Mouse (Mus musculus): ENCODE measurements around the gene Map3k4.

Gene Map3k4

DNA sequence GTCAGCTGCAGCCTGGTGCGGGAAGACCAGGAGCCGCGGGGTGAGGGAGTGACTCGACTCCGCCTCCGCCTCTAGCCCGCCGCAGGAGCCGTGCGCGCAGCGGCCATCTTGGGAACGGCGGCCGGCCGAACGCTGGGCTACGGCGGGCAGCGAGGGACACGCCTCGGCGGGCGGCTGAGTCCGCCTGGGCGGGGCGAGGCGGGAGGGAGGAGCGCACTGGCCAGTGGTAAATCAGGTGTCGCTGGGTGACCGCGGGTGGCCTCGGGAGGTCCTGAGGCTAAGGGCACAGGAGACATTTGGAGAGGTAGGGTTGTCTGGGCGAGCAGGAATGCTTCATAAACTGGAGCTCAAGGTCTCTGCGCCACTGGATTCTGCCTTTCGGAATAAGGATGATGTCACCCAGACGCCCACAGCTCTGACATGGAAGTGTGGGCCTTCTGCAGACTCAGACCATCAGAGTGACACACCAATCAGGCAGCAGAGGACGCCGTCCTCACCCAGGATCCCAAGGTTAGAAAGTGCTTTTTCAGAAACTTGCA, at the start of gene Map3k4:
Gene Map3k4, minus strand, starts transcription at position 134 of the 539 bp plus-strand sequence.
- DNase-seq, result peak; percentile 97

DNA sequence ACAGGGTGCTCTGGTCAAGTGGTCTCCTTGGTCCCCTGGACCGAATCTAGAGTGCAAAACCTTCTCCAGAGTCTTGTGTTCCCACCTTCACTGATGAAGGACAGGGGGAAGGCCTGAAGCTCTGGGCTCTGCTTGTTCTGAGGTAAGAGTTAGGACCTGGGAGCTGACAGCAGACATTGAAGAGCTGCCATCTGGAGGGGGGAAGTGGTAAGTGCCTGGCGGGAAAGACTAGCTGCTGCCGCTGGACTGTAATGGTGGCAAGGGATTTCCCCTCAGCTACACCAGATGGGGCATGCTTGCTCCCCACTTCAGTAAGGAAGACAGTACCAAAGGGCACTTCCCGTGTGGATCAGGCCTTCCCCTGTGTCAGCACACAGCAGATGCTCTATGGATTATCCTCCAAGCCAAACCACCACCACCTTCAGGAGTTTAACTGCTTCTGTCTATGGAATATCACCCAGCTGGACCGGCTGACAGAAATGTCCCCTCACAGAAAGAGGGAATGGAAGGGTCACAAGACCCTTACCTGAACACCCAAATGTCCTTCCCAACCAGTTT, 48.9 kb upstream of the Map3k4 start:
- peak; percentile 55 for DNase-seq

DNA sequence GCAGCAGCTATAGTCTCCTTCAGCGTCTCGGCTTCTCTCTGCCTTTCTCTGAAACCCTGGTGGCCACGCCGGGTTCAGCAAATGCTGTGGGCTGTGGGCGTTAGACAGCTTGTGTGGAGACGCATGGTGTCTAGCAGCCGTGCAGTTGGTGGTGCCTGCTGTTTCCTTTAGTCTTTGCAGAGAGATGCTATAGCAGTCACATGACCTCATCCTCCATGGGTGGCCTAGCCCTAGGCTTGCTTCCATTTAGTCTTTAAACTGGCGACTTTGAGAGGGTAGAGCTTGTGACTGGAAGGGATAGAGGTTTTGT, 45.8 kb upstream of the Map3k4 start:
- peak; percentile 23 for DNase-seq

DNA sequence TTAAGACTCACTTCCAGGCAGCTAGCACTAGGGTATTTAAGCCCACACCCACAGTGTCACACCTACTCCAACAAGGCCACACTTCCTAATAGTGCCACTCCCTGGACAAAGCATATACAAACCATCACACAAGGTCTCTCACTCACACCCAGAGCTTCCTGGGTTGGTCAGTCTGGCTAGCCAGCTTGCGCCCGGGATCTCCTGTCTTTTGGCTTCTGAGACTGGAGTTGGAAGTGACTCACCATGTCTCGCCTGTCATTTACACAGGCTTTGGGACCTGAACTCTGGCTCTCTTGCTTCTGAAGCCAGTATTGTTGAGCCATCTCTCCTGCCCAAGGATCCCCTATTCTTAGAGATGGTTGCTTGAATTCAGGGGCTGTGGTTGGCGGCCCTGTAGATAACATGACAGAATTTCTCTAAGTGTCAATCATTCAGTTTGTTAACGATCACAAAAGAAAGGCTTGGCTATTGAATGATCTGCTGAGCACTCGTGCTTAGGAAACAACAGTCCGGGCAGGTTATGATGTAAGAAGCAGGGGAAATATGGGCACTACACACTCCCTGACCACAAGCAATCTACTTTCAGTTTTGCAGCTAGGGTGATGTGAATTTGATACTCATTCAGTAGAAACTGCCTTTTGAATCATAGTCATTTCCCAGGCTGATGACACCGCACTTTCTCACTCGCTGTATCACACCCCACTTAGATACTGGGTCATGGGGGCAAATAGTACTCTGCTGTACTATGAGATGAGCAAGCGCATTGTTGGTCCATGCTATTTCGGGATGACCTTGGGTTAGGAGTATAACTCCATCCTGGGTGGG, 45.2 kb upstream of the Map3k4 start:
- DNase-seq, result no peak

DNA sequence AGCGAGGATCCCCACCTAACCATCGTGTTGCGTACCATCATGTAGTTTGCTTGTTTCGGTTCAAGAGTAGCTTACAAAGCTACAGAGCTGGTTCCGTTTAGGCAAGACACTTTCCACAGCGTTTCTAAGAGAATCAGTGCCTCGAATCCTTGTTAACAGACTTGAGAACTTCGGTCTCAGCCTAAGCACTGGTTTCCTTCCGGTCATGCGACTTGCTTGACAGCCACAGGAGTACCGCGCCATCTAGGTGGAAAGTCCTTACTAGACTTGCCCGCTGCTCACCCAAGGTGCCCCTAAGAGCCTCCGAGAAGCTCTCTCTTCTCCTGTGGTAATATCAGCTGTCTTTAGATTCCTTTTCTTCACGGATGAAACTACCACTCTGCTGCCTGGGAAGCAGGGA, 41.3 kb upstream of the Map3k4 start:
- no peak for DNase-seq

DNA sequence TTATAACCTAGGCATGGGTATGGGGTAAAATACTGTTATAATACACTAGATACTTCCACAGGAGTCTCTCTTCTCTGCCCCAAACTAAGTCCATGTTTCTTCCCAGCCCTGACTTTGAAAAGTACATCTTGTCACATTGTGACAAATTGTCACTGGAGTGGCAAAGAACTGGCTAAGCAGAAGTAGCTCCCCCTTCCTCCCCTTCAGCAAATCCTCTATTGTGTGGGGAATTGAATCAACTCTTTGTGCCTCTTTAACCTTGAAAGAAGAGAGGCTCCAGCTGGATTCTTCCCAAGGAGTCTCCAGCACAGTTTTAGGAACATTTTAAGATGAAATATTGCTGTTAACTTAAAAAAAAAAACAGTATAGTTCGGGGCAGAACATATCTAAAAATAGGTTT, 34.2 kb upstream of the Map3k4 start:
- DNase-seq, result no peak

DNA sequence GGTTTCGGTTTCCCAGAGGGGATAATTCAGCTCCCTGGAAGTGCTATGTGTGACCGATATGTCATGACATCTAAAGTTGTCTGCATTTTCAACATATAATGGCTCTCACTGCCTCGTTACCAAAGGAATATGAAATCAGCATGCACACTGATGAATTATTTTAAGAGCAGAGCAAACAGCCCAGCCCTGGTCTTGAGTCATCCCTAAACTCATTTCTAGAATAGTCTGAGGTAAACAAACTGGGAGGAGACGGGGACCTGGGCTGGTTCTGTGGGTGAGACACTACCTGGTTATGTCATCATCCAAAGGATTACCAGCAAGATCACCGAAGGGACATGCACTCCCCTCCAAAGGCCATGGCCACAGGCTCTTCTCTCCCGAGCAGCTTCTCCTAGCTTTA, 33.0 kb upstream of the Map3k4 start:
- no peak for DNase-seq

DNA sequence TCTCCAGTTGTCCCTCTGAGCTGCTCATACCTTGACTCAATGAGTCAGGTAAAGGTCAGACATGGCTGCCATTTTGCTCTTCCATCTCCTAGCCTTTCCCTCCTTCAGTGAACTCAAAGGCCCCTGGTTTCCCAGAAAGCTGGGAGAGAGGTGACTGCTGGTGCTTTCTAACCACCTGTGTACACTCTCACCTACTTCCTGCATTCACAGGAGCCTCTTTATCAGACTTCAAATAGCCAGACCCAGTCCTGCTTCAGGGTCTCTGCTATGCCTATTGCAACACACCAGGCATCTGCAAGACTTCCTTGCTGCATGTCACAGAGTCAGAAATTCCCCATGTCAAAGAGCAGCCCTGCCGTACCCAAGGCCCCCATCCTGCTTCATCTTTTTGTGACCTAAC, 28.9 kb upstream of the Map3k4 start:
- no peak for DNase-seq

DNA sequence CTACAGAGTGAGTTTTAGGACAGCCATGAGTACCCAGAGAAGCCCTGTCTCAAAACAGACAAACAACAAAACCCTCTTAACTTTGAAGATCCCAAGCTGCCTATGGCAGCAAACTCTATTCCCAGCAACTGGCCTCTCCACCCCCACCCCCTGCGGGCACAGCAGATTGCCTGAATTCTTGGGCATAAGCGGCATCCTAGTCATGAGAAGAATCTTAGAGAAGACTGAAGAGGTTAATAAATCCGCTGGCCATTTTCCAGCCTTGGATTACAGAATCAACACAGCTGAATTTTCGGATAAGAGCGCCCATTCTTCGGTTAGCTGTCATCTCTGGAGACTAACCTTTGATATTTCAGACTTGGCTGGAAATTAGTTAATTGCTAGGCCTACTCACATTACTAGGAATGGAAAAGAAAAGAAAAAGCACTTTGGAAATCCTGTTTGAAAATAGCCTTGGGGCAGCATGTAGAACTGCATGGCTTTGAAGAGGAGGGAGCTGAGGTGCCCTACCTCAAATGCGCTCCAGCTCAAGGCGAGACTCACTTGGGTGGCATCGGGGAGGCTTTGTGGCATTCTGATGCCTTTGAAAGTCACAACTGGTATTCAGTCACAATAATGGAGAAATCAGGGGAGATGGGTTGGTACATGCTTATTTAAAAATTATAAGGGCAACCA, 25.2 kb upstream of the Map3k4 start:
- no peak for DNase-seq

DNA sequence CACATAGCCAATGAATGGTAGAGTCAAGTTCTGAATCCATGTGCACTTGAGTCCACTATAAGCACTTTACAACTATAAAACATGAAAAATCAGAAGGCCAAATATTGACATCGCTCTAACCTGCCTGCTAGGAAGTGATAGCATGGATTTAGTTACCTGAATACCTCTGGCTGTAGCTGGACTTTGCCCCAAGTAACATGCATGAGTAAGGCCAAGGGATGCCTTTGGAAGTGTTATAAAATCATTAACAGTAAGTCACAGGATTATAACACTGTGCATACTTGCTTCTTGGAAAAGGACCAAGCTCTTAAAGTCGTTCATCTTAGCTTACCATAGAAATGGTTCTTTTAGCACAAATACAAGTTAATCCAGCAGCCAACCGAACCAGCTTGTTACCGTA, 18.6 kb upstream of the Map3k4 start:
- no peak for DNase-seq

DNA sequence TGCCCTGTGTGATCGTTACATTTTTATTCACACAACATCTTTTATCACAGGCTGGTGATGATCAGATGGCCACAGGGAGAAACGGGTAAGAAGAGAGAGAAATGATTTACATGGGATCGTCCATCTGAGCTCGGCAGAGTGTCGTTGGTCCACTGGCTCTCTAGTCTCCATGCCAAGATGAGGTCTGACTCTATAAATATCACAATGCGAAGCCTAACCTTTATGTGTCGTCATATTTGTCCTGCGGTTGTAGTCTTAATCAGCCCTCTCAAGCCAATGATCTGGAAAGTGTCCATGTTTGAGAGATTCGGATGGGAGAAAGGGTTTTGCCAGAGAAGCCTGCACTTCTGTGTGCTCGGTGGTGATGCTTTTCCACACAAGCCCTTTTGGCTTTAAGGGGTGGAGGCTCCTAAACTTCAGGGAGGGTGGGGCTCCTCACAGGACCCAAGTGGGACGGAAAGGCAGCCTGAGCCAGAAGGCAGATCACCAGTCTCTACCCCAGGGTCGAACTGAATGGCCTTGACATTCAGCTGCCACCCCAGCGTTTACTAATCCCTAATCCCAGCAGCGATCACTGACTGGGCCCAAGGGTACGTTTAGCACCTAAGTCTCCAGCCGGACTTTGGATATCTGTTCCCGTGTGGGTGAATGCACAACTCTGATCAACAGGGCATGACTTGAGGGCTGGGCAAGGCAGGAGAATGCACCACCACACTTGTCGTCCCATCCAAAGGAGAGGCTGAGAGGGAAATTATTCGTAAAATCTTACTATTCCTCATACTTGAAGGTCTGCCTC, 17.7 kb upstream of the Map3k4 start:
- DNase-seq, result no peak

DNA sequence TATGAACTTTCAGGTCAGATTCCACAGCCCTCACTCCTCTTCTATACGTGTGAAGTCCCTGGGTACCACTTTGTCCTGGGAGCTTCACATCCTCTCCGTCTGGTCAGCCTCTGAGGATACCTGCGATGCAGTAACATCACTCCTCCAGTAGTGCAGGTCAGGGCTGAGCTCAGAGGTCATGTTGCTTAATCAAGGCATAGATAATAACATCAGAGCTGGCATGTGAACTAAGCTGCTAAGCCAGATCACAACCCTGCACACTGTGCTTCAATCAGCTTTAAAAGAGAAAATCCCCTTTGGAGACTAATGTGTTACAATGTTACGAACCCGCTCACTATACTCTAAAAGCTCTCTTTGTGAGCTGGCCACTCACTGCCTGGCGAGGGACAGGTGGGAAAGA, 16.5 kb upstream of the Map3k4 start:
- DNase-seq, result no peak

DNA sequence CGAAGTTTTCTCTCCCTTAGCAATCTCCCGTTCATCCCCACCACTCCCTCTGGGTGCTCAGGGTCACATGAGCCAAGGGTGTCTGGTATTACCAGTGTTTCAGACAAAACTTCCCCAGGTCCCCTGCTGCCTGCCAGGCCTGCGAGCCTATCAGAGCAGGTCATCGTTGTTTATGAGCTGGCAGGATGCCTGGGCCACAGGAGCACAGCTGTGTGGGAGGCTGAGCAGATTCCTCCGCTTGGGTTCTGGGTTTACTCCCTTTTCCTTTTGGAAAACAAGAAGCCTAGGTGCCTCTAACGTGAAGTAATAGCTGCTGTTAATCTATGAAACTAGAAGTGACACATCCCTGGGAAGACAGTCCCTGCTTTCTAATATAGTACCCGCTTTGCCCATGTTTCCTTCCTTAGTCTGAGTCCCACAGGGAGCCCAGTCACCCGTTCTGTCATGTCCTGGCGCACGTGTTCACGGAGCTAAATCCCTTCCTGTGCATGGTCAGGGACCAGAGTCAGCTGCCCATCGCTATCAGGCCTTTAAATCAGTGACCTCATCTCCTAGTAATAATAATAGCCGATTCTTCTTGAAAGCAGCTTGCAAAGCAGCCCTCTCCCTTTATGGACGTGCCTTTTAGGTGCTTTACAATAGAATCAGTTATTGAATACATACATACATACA, 9.4 kb upstream of the Map3k4 start:
- DNase-seq, result no peak

DNA sequence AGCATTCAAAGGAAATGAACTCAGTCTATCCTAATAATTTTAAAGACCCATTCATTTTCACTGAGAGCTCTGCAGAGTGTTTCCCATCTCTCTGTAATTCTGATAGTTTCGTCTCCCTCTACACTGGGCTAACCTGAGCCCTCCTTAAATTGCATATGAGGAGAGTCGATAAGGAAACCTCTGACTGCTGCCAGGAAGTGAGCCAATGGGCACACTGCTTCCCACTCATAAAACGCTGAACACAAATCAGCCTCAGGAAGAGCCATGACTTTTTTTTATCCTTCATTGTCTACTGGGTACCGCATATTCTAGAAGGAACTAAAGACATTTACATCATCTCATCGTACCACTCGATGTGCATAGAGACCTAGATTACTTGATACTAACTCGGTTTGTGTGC, 1.2 kb upstream of the Map3k4 start:
- DNase-seq, result no peak

DNA sequence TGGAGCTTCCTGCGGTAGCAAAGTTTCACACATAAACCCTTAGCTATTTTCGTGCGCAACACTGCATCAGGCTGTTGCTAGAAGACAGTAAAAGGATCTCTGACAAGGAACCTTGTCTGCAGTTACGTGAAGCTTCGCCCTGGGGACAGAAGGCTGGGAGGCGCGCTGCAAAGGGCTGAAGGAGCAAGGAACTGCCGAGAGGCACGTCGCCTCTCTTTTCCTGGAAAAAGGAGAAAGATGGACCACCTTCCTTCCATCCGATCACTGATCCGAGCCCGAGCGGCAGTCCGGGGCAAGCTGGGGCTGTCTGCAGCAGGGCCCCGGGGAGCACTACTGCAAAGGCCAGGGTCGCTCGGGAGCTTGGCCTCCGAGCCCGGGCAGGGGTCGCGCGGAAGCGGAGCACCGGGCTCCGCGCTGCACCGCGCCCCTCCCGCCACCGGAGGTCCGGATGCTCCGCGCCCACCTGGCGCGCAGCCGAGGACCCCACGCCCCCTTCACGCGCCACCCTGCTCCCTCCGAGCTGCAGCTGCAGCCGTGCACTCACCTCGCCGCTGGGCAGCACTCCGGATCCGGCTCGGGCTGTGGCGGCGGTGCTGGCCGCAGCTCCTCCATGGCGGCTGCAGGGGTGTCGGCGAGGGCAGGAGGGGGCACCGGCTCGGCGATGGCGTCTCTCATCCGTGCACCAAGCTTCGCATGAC, 493 bp downstream of the Map3k4 start:
- DNase-seq, result no peak

DNA sequence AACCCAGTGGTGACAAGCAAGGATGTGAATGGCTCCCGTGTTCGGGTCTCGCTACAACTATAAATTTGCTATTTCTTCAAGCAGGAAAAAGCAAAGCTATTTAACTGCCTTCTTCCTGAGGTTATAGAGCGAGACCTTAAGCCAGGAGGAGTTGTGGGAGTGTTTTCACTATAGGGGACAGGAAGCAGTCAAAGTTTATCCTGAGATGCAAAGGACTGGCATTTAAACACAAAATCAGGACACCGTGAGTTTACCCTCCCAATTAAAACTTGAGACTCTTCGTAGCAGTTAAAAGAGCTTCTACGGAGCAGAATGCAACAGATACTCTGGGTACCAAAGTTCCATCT, 1.0 kb downstream of the Map3k4 start:
- no peak for DNase-seq

DNA sequence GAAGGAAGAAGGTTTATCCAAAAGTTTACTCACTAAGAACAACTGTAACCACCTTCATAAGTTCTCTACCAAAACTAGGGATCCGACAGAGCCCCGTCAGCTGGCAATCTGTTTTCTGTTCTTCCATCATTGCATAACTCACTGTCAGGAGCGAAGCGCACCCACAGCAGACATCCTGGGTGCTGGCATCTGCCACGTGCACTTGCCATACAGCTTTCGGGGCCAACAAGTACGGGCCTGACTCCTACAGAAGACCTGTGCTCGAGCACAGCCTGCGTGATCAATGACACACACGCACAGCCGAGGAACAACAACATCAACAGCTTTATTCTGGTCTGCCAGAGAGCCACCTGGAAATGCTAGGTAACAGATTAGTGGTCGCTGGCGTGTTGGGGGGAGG, 2.3 kb downstream of the Map3k4 start:
- peak; percentile 40 for DNase-seq

DNA sequence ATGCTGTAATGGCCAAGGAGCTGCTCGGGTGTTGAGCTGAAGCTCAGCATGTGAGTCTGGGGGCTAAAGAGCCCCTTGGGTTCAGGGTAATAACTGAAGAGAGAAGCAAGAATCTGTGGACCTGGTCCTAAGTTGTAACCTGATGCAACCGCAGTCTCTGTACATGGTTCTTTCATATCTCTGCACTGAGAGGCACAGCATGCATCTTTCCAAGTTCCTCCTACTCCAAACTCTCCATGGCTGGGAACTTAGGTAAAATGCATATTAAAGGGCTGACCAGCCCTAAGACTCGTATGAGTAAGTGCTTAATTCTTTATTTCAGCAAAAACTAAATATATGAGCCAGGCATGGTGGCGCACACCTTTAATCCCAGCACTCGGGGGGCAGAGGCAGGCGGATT, 6.3 kb downstream of the Map3k4 start:
- no peak for DNase-seq

DNA sequence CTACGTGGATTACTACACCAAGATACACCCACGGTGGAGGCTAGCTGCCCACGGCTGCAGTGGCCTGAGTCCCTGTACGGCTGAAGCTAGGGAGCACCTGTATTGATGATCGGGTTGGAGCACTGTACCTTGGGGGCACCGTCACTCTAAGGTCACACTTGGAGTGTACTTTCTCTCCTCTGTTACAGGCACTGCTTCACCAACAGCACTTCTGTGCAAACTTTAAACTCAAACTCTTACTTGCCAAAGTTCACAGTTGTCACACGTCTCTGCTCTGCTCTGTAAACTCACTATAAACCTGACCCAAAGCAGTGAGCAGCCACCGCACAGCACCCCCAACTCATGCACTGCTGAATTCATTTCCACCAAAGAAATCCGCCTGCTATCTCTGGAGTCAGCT, 9.1 kb downstream of the Map3k4 start:
- no peak for DNase-seq

DNA sequence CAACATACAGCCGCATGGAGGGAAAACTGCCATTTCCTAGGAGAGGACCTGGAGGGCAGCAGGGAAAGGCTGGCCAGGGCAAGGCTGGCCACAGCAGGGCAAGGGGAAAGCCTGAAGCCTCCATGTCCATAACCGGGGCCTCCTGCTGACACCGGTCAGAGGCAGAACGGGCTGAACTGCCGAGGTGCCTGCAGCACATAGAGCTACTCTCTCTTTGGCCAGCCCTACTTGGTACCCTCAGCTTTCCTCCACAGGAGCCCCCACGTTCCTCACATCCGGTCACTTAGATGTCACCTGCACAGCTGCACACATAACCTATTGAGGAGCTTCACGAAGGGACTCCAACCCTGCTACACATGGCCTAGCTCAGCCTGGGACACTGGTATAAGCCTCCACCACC, 9.5 kb downstream of the Map3k4 start:
- DNase-seq, result no peak

DNA sequence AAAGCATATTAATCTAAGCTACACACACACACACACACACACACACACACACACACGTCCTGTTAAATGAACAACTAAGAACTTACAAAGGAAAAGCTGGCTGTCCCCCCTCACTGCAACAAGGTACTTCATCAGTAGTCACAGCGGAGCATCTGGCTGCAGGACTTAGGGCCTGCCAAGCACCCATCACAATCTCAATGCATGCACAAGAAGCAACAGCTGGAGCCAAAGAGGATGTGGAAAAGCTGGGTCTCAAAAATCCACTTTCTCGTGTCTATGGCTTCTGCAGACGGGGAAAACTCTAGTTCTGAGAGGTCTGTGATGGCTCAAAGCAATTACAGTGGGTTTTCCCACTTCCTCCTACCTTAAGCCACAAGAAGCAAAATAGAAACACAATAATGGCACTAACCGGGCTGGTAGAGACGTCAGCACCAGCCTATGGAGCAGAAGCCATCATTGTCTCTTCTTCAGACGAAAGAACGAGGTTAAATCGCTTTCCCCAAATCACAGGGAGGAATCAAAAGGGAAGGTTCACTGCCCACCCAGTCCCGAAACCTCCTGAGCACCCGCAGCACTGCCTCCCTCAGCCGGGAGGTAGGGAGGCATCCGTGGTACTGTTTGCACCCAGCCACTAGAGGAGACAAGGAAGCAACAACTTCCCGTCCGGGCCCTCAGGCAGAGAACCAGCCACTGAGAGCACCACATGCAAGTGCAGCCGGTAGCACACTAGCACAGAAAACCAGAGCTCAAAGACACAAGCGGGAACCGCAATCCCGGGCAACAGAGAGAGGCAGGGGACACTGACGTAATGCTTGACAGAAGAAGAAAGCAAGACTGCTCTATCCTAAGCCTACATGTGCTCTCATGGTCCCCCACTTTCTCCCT, 11.1 kb downstream of the Map3k4 start:
- DNase-seq, result no peak

Measured in right cerebral cortex, postnatal 25 days (tissue).